Mouse (Mus musculus) testis, adult 2 months (tissue): ENCODE data around the gene 4930564D02Rik. TPM values are rescaled to one million over a fixed set of nuclear protein-coding genes. Genes with fewer than 3 reads are reported as not detected.

ENCODE experiments used
- H3K27ac ChIP-seq: fragments of 200-500 bp; 2 replicates; pipeline ENCODE4 v1.5.1; 2012; ENCODE audit warnings: low read depth, low read length; ENCODE audit not compliant: control insufficient read depth, insufficient read depth
- H3K27me3 ChIP-seq: fragments of 200-500 bp; 2 replicates; pipeline ENCODE4 v1.6.1; 2012; ENCODE audit warnings: mild to moderate bottlenecking, low read length, moderate library complexity; ENCODE audit not compliant: control insufficient read depth, insufficient read depth
- H3K36me3 ChIP-seq: fragments of 200-500 bp; 2 replicates; pipeline ENCODE4 v1.6.1; 2012; ENCODE audit warnings: mild to moderate bottlenecking, low read length; ENCODE audit not compliant: control insufficient read depth, insufficient read depth
- H3K4me1 ChIP-seq: fragments of 200-500 bp; 2 replicates; pipeline ENCODE4 v1.6.1; 2012; ENCODE audit warnings: low read length; ENCODE audit not compliant: control insufficient read depth, insufficient read depth
- H3K4me3 ChIP-seq: fragments of 200-500 bp; 2 replicates; pipeline ENCODE4 v1.5.1; 2012; ENCODE audit warnings: low read depth, mild to moderate bottlenecking, low read length, moderate library complexity, mixed read lengths; ENCODE audit not compliant: control insufficient read depth
- CTCF ChIP-seq: fragments of 200-500 bp; IDR thresholded peaks from 2 replicates; pipeline ENCODE4 v1.5.1; 2012; ENCODE audit warnings: low read depth, mild to moderate bottlenecking, inconsistent platforms, low read length, moderate library complexity; ENCODE audit not compliant: control insufficient read depth, insufficient read depth, insufficient replicate concordance
- POLR2A ChIP-seq: fragments of 200-500 bp; IDR thresholded peaks from 2 replicates; pipeline ENCODE4 v1.6.1; 2012; ENCODE audit warnings: low read depth, mild to moderate bottlenecking, inconsistent platforms, low read length, moderate library complexity; ENCODE audit not compliant: control insufficient read depth
- polyA plus RNA-seq: library from polyadenylated mRNA; depleted of rRNA; stranded (reverse); fragments of >200 nt; gene quantifications from 2 replicates; pipeline ENCODE4 v1.2.3, GENCODE M21; 2012

4930564D02Rik gene
- polyA plus RNA-seq, 1 experiment: 1.8 TPM

- peaks cover 5% of the 10 kb centered on the region for H3K4me1 ChIP-seq
- no peaks in the 10 kb centered on the region for H3K36me3 ChIP-seq
- TF ChIP-seq POLR2A (no peak), CTCF (no peak)
- no peak overlapping the region for H3K27ac ChIP-seq
- no peak overlapping the region for H3K4me3 ChIP-seq
- H3K27me3 ChIP-seq: no peaks in the 10 kb centered on the region
Measured at GRCm38 (mm10) chr3:105051103-105051502, 15.5 kb upstream of the 4930564D02Rik start.

GRCm38 (mm10) chr3:105052171-105052936 is 14.3 kb upstream of the 4930564D02Rik start:
- Histone ChIP-seq H3K4me3 (peak overlapping the region; percentile 92), H3K36me3 (no peaks in the 10 kb centered on the region)

GRCm38 (mm10) chr3:105052937-105053697 is 13.5 kb upstream of the 4930564D02Rik start, which contains the start of gene Cttnbp2nl:
Gene Cttnbp2nl, minus strand, starts transcription at chr3:105053146.
- TF ChIP-seq CTCF: no peak
- TF ChIP-seq POLR2A: peak; percentile 76; the same call in 1 of the 2 replicates
- no peaks in the 10 kb centered on the region for H3K36me3 ChIP-seq

More at GRCm38 (mm10) chr3:105052171-105052936, 14.3 kb upstream of the 4930564D02Rik start:
- peak overlapping the region; percentile 3; the same call in 1 of the 2 replicates for H3K27ac ChIP-seq
- peaks cover 5% of the 10 kb centered on the region; the same call in 1 of the 2 replicates for H3K4me1 ChIP-seq
- H3K27me3 ChIP-seq: no peaks in the 10 kb centered on the region
- TF ChIP-seq CTCF (no peak), POLR2A (no peak)

GRCm38 (mm10) chr3:105053698-105054001 is 13.0 kb upstream of the 4930564D02Rik start:
- Histone ChIP-seq H3K4me1 (peaks cover 7% of the 10 kb centered on the region; the same call in 1 of the 2 replicates), H3K27me3 (no peaks in the 10 kb centered on the region), H3K4me3 (peak overlapping the region; percentile 92), H3K36me3 (no peaks in the 10 kb centered on the region), H3K27ac (no peak overlapping the region; the same call in 1 of the 2 replicates)
- no peak for TF ChIP-seq CTCF
- TF ChIP-seq POLR2A: no peak

More at GRCm38 (mm10) chr3:105052937-105053697, 13.5 kb upstream of the 4930564D02Rik start, which contains the start of gene Cttnbp2nl:
- Histone ChIP-seq H3K27ac (peak within 1 kb of the TSS; percentile 30), H3K4me1 (peaks cover 5% of the 10 kb centered on the region; the same call in 1 of the 2 replicates), H3K27me3 (no peaks in the 10 kb centered on the region), H3K4me3 (peak within 1 kb of the TSS; percentile 92)

- no peaks in the 10 kb centered on the region for H3K36me3 ChIP-seq
- TF ChIP-seq POLR2A (no peak), CTCF (no peak)
- no peaks in the 10 kb centered on the region for H3K27me3 ChIP-seq
- H3K4me1 ChIP-seq: peaks cover 10% of the 10 kb centered on the region; the same call in 1 of the 2 replicates
- H3K27ac ChIP-seq: peak overlapping the region; percentile 80
- H3K4me3 ChIP-seq: no peak overlapping the region
Measured at GRCm38 (mm10) chr3:105054952-105055351, 11.7 kb upstream of the 4930564D02Rik start.

GRCm38 (mm10) chr3:105055666-105056065 is 11.0 kb upstream of the 4930564D02Rik start:
- Histone ChIP-seq H3K4me1 (peaks cover 10% of the 10 kb centered on the region; the same call in 1 of the 2 replicates), H3K4me3 (no peak overlapping the region), H3K27me3 (no peaks in the 10 kb centered on the region), H3K36me3 (no peaks in the 10 kb centered on the region), H3K27ac (peak overlapping the region; percentile 51; the same call in 1 of the 2 replicates)
- TF ChIP-seq CTCF: no peak
- no peak for TF ChIP-seq POLR2A
